Mouse (Mus musculus): ENCODE data around the gene Gm9.

- no peak for TF ChIP-seq CTCF (IDR thresholded peaks at IDR 0.05)
- no peak for TF ChIP-seq POLR2A (IDR thresholded peaks at IDR 0.05; ENCODE audit: insufficient read depth, low read depth, low read length)
- no peak for TF ChIP-seq EP300 (IDR thresholded peaks at IDR 0.05; ENCODE audit: insufficient read depth, low read depth, low read length)
Measured at GRCm38 (mm10) chrX:37190755-37191104, 20.1 kb downstream of the Gm9 start.
